In genomic region chr17:65724254-65724653, GRCm38 (mm10) we compare ENCODE assay signal across 8 mouse cellular contexts. TPM values are rescaled to one million over a fixed set of nuclear protein-coding genes. Genes with fewer than 3 reads are reported as not detected.
DNase-seq lines count a peak whose midpoint lies in the region; ATAC-seq and TF ChIP-seq lines count a peak whose summit lies in the region.

No protein-coding gene starts in this region.

- no peak overlapping the region for H3K4me3 ChIP-seq in intestine, embryonic 15.5 days (replicated peaks)
- H3K4me3 ChIP-seq in thymus, adult 2 months (ENCODE audit: control insufficient read depth, insufficient read depth, low read length): peak overlapping the region; percentile 42
- no peak overlapping the region for H3K4me3 ChIP-seq in midbrain, postnatal 0 days (ENCODE audit: low read depth, low read length)

- no peak for DNase-seq in frontal cortex, postnatal 14 days (ENCODE audit: low spot score in 2 of 2)
- DNase-seq in CD4-positive, CD25-positive, alpha-beta regulatory T cell, adult 2 months (ENCODE audit: low read depth, low spot score): peak; percentile 55
- DNase-seq in lung, postnatal 25 days (ENCODE audit: low spot score): peak; percentile 85
- peak; percentile 66 for DNase-seq in thymus, adult 2 months
- no peak for DNase-seq in midbrain, postnatal 0 days (ENCODE audit: low spot score)
- no peak for DNase-seq in ovary, adult 18-20 months (ENCODE audit: low spot score)

- H3K4me1 ChIP-seq in intestine, embryonic 15.5 days (replicated peaks): no peaks in the 10 kb centered on the region; the same call in 1 of the 2 replicates
- H3K4me1 ChIP-seq in thymus, adult 2 months (replicated peaks; ENCODE audit: control insufficient read depth, insufficient read depth, low read length): peaks cover 20% of the 10 kb centered on the region
- H3K4me1 ChIP-seq in midbrain, postnatal 0 days (ENCODE audit: insufficient read depth, low read length): no peaks in the 10 kb centered on the region; the same call in 1 of the 2 replicates

- WGBS in intestine, embryonic 15.5 days: 75% methylated on average over 11 of the region's 11 CpGs
- 4% methylated on average over 11 of the region's 11 CpGs for WGBS in thymus, adult 2 months
- 88% methylated on average over 11 of the region's 11 CpGs for WGBS in midbrain, postnatal 0 days

- H3K9ac ChIP-seq in intestine, embryonic 15.5 days: no peak overlapping the region
- H3K9ac ChIP-seq in midbrain, postnatal 0 days (replicated peaks; ENCODE audit: low read length, poor library complexity, severe bottlenecking): no peak overlapping the region

- no peaks in the 10 kb centered on the region for H3K36me3 ChIP-seq in intestine, embryonic 15.5 days
- no peaks in the 10 kb centered on the region for H3K36me3 ChIP-seq in thymus, adult 2 months (ENCODE audit: control insufficient read depth, insufficient read depth, low read length)
- H3K36me3 ChIP-seq in midbrain, postnatal 0 days (ENCODE audit: insufficient read depth, low read length): 0 out of 2 replicates have a peak, but pooled peaks cover 4% of the 10 kb centered on the region

- TF ChIP-seq POLR2A in thymus, adult 2 months (IDR thresholded peaks at IDR 0.05; ENCODE audit: control insufficient read depth, extremely low read depth, insufficient read depth, low read length, poor library complexity): 0 out of 2 replicates have a peak, but pooled peaks have one; percentile 31

- peak; percentile 14; the same call in 1 of the 2 replicates for ATAC-seq in frontal cortex, adult (ENCODE audit: low TSS enrichment)
- peak; percentile 88 for ATAC-seq in intestine, embryonic 15.5 days
- no peak for ATAC-seq in midbrain, postnatal 0 days (ENCODE audit: low FRiP score)

- 0 out of 2 replicates have a peak overlapping the region, but pooled peaks have one; percentile 5 for H3K4me2 ChIP-seq in intestine, embryonic 15.5 days (replicated peaks)
- H3K4me2 ChIP-seq in midbrain, postnatal 0 days (ENCODE audit: low read depth, low read length, poor library complexity, severe bottlenecking): no peak overlapping the region

- no peaks in the 10 kb centered on the region for H3K27me3 ChIP-seq in intestine, embryonic 15.5 days (replicated peaks)
- H3K27me3 ChIP-seq in thymus, adult 2 months (ENCODE audit: control insufficient read depth, insufficient read depth, low read length): no peaks in the 10 kb centered on the region
- H3K27me3 ChIP-seq in midbrain, postnatal 0 days (ENCODE audit: insufficient read depth, low read length): no peaks in the 10 kb centered on the region

- no peak for TF ChIP-seq CTCF in thymus, adult 2 months (IDR thresholded peaks at IDR 0.05; ENCODE audit: borderline replicate concordance, control insufficient read depth, extremely low read depth, insufficient read depth, low read length, poor library complexity)
- no peak for TF ChIP-seq CTCF in midbrain, postnatal 0 days (IDR thresholded peaks at IDR 0.05)

- H3K27ac ChIP-seq in intestine, embryonic 15.5 days: peak overlapping the region; percentile 23; the same call in 1 of the 2 replicates
- H3K27ac ChIP-seq in thymus, adult 2 months (ENCODE audit: control insufficient read depth, insufficient read depth, low read length): peak overlapping the region; percentile 93
- no peak overlapping the region for H3K27ac ChIP-seq in midbrain, postnatal 0 days (ENCODE audit: low read depth, low read length)

- H3K9me3 ChIP-seq in intestine, embryonic 15.5 days: no peaks in the 10 kb centered on the region
- H3K9me3 ChIP-seq in midbrain, postnatal 0 days (ENCODE audit: low read length): no peaks in the 10 kb centered on the region

RNA-seq across cellular contexts. Expression of gene Rab31, which starts 48.3 kb away (rescaled TPM):
- polyA plus RNA-seq in intestine, embryonic 15.5 days (2015; fragmentation: Nextera tagmentation; extraction: Ambion mirVana): 26.6 and 32.5 TPM in 2 replicates
- 4.8 and 6.5 TPM in 2 replicates for polyA plus RNA-seq in thymus, adult 2 months (2012; rRNA removed)
- total RNA-seq in midbrain, postnatal 0 days (2014; rRNA removed): 81.1 and 88.1 TPM in 2 replicates
- 66.8 and 67.6 TPM in 2 replicates for polyA plus RNA-seq in midbrain, postnatal 0 days (2015; fragmentation: Nextera tagmentation; extraction: Ambion mirVana)

RNA-seq across cellular contexts. Expression of gene Ppp4r1, which starts 58.1 kb away (rescaled TPM):
- polyA plus RNA-seq in intestine, embryonic 15.5 days (2015; fragmentation: Nextera tagmentation; extraction: Ambion mirVana): 32.5 and 35.1 TPM in 2 replicates
- polyA plus RNA-seq in thymus, adult 2 months (2012; rRNA removed): 36.6 and 40.1 TPM in 2 replicates
- total RNA-seq in midbrain, postnatal 0 days (2014; rRNA removed): 45.6 and 58.3 TPM in 2 replicates
- polyA plus RNA-seq in midbrain, postnatal 0 days (2015; fragmentation: Nextera tagmentation; extraction: Ambion mirVana): 24.2 and 28.6 TPM in 2 replicates

Comparison
In these comparisons a context has a peak if more than half of its experiments do, and no peak if none do; other contexts are left out.
1. DNase-seq: peak in CD4-positive, CD25-positive, alpha-beta regulatory T cell, adult 2 months (single experiment), lung, postnatal 25 days (single experiment) and thymus, adult 2 months (single experiment); none in frontal cortex, postnatal 14 days (0 of 2), midbrain, postnatal 0 days (single experiment) and ovary, adult 18-20 months (single experiment).